Mouse (Mus musculus): ENCODE measurements at regions not wholly inside any gene's neighbourhood (a gene's known extent, or its start where the extent isn't known, plus 50 kb on each side); places are given as distances from the start of the nearest gene placed in this dataset.

DNA sequence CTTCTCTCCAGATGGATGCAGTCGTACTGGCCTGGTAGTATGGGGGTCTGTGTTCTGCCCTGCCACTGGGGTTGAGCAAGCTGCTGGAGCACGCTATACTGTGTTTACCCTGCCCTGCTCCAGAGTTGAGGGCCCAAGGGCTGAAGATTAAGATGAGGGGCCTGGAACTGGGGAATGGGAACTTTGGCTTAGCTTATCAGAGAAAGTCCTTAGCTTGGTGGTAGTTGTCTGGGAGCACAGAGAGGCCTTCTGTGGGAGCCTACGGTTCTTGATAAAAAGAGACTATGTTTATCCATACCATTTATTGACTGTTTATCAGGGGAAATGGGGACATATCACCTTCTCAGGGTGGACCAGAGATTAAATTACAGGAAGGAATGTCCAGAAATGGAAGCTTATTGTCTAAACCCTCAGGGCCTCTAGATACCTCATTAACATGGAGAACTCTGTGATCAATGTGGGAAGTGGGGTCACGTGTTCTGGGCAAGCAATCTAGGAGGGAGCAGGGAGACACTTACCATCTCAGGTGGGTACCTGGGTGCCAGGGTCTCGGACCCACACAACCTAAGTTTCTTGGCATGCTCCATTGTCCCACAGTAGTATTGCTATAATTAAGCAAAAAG is 58.7 kb downstream of the Mycn start:
- no peak for ATAC-seq

DNA sequence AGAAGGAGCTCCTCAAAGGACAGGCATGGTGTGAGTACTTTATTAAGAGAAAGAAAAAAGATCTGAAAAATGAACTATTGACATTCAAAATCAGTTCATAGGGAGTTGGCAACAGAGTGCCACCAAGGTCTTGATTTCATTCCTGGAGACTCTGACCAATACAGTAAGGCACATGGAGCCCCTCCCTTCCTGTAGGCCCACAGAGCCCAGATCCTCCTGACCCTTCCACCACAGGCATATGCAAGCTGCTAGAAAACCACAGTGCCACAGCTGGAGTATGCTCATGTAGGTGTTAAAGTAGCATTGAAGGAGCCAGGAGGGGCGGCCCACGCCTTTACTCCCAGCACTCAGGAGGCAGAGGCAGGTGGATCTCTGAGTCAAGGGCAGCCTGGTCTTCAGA is 63.7 kb downstream of the Mycn start:
- ATAC-seq: no peak

DNA sequence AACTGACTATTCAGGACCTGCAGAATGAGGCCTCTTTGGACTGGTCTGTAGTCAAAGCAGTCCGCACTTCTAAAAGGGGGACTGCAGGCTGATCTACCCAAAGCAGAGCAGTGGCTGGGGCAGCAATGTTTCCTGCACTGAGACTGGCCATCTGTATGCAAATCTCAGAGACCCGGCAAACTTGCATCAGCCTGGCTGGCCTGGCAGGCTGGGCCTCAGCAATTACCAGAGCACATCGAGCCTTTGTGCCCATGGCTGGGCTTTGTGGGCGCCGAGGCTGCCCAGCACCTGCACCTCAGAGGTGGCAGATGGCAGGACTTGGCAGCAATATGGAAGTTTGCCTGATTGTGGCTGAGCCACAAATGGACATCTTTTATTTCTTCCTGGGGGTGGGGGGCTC is 64.2 kb downstream of the Mycn start:
- ATAC-seq: no peak

DNA sequence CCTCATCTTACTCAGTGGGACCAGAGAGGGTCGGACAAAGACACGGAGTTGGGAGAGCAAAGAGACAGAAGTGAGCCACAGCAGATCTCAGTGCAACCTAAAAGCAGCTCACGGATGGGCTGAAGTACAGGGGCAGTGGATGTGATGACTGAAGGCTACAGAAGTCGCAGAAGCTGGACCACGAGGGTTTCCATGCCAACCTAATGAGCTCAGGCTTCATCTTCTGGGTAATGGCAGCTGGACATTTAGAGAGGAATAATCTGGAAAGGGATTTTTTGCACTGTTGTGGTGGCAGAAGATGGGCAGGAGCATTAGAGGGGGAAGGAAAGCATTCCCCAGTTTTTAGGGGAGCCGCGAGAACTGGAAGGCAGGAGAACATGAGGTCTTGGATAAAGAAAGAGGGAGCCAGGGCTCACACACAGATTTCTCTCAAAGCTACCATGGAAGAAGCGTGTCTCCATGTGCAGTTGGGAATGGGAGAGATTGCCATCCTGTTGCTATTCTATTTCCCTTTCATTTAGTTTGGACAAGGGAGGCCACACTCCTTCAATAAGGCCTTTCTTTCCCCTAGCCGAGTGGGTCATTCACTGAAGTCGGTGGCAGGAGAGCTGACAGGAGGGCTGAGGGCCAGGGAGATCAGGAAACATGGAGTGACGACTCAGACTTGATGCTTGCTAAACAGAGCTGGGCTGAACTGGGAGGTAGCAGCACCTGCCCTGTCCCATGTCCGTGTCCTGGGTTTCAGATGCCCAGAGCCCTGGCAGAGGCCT is 65.6 kb downstream of the Mycn start:
- ATAC-seq: no peak

DNA sequence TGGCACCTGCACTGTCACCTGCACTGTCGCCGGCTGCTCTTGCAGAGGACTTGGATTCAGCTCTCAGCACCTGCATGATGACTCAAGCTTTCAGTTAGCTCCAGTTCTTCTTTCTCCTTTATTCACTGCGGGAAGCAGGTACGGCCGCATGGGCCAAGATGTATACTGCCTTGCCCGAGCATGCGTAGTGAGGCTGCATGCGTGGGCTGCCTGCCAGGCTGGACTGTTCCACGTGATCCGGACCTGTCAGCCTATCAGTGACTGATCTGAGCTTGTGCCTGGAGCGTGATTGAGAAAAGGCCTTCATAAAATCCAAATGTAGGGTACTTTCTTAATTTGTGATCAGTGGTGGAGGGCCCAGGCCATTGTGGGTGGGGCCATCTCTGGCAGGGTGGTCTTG is 68.2 kb downstream of the Mycn start:
- ATAC-seq: no peak

DNA sequence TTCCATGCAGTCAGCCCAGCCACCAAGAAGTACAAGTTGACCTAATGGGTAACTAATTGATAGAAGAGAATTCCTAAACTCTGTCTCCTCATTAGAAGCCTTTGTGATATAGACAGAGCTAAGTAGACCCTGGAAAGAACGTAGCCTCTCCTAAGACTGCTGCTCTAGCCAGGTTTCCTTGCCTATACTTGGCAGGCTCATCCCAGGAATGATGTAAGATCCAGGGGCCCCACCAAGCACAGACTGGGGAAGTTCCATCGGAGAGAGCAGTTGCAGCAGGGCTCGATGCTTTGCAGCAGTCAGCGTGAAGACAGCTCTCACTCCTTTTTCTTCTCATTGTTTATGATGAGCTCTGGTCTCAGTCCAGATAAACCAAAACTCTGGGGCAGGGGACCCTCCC is 68.7 kb downstream of the Mycn start:
- no peak for ATAC-seq

DNA sequence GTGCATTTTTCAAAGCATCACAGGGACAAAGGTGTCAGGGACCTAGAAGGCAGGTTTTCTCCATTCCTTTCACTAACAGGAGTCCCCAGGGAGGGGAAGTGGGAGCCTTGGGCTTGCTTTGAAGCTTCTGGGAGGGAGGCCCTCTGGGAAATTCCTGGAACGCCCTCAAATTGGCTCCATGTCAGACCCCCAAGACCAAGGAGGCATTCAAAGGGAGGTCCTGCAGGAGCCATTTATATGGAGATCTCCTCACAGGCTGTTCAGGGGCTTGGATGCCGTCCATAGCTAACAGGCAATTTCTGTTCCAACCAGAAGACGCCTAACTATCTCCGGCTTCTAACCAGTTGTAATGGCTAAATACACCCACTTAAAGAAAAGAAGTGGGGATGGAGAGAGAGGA is 70.4 kb downstream of the Mycn start:
- no peak for ATAC-seq

DNA sequence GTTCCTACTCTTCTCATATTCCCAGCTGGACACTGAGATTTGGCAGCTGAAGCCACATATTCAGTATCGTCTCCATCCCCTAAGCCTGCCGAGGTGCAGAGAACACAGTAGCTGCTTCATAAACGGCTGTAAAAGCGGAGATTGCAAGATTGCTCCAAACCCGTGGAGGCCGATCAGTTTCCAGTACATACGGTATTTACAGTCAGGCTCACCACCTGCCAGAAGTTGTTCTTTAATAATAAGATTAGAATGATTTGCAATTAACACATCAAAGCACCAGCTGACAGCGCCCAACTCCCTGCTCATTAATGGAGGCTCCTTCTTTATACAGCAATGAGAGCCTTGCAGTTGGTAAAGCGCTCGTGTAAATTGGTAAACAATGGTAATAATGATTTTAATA is 75.1 kb downstream of the Mycn start:
- no peak for ATAC-seq

DNA sequence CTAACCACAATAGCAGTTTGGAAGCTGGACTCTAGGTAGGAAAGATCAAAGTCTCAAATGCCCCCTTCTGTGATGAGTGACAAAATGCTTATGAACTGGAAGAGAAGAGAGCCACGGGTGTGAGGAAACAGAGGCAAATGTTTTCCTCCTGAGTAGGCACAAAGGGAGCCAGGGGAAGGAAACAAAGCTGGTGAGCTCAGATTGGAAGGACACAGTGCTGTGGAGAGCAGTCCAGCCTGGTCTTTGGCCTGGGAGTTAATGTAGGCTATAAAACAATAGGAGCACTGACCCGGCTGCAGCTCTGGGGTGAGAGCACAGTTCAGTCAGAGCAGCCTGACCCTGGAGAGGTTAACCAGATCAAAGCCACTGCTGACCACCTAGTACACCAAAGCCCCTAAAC is 91.0 kb downstream of the Mycn start:
- ATAC-seq: no peak

DNA sequence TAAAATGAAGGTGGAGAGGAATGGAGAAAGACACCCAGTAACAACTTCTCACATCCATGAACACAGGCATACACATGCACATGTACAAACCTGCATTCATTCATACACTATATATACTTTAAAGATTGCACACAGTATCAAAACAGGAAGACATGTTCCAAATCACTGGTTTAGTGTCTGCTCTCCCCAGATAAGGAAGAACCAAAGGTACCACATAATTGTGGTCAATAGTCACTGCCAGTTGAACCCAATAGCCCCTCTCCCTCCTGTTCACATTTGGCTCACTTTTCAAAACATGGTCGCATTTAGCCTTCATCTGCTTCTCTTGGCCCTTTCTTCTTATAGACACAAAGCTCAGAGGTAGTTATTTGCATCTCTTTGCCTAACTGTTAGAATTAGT is 95.0 kb downstream of the Mycn start:
- ATAC-seq: no peak

DNA sequence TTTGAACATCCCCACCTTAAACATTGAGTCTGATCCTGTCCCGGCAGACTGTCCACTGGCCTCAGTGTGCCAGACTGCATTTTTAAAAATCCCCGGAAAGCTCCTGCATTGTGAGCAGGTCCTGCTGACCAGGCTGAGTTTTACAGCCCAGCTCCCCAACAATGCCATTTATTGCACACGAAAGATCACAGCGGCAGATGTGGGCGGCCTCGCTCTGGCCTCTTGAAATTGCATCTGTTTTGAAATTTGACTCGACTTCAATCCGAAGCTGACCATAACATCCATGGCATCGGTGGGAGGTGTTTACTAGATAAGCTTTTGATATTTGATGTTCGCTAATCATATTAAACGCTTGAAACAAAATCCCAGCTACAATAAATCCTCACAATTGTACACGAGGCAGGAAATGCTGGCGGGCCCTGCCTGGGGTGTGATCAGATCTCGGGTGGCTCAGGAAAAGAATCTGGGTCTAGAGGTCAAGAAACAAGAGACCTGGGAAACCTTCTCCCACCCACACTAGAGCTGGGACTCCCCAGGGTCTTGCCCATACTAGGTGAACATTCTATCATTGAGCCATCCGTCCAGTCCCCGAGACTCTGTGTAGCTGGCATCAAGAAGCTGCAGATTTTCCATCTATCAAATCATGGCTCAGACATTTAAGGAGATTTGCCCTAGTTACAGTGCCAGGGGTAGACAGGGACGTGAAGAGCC is 99.3 kb downstream of the Mycn start:
- no peak for ATAC-seq

DNA sequence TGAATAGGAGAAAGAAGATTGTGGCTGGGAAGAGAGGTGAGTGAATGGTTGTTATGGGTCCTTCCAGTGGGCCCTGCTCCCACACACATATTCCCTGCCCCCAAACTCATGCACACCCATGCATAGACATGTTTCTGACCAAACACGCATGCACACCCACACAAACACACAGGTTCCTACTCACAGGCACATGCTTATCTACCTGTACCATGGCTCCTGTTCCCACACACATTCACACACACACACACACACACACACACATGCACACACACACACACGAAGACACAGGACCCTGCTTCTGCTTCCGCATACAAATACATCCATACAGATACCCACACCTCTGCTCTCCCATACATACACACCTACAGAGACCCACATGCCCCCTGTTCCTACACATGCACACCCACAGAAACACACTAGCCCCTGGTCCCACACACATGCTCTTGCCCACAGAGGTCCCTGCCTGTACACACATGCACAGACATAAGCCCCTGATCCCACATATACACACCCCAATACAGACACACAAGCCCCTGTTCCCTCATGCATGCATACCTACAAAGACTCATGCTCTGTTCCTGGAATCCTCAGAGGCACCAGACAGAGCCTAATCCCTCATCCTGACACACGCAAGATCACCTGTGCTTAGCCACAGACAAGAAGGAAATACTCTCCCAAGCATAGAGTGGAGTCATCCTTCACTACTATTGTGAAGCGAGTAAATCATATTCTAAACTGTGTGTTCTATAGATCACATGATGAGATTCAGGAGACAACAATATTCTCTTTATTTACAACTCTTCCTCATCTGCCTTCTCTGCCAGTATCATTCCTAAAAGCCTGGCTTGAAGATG is 100.1 kb downstream of the Mycn start:
- no peak for ATAC-seq

DNA sequence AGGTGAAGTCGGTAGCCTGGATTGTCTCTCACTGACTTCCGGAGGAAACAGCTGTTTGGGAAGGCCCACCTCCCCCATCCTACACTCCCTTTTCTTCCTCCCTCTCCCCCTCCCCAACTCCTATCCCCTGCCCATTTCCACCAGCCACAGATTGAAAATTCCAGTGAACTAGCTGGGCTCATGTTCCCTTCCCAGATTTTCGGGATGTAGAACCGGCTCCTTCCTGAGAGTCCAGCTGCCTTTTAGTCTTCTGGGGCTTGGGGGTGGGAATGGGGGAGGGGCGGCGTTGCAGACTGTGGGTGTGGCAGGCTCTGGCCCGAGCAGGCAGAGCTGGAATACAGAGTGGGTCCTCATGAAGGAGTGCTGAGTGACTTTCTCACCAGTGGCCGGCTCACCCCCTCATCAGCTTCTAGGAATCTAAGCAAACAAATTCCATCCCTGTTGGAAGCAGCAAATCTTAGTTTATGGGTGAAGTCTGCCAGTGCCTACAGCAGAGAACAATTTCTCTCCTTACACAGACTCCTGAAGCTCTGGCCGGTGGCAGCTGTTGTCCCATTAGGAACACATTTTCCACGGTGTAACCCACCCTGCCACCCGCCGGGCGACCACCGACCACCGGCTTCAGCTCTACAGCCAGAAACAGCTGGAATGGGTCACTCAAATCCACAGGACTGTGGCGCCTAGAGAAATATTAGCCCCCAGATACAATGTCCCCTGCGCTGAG is 100.9 kb downstream of the Mycn start:
- ATAC-seq: no peak

DNA sequence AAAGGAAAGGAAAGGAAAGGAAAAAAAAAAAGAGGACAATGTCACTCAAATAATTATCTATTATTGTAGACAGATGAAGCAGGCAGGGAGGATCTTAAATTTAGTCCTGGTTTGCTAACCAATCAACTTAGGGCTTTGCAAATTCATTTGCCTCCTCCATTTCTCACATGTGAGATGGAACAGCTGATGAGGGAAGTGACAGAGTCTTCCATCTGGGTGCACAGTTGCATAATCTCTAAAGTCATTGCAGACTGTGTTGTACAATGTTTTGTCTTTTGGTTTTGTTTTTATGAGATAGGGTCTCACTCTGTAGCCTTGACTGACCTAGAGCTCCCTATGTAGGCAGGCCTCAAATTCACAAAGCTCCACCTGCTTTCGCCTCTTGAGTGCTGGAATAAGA is 103.9 kb downstream of the Mycn start:
- no peak for ATAC-seq

DNA sequence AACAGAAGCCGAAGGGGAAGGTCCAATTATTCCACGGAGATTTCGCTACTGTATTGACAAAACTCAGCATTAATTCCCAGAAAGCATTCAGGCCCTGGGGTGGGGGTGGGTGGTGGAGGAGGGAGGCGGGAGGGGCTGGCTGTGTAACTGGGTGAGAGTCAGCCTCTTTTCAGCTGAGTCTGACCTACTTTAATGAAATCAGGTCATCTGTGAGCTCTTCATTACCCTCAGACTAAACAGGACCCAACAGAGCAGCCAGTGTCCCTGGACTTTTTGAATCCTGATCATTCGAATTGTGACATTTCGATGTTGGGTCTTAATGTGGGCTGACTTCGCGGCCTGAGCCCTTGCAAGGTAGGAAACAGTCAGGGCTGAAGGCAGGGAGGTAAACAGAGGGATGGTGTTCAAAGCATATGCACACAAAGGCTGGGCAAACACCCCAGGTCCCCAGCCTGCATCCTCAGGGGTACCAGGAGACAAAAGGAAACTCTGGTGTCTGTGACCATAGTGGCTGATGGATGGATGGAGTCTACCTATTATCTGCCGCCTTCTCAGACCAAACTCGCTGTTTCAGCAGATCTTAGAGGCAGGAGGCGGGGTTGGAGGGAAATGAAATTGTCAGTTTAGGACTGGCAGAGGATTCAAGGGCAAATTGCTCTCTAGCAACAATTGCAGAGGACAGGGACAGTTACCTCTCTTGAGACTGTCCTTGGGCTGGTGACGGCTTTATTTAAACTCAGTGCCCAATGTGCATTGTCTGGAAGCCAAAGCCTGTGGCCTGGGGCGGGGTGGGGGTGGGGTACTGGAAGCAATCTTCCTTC is 113.7 kb downstream of the Mycn start:
- ATAC-seq: no peak

DNA sequence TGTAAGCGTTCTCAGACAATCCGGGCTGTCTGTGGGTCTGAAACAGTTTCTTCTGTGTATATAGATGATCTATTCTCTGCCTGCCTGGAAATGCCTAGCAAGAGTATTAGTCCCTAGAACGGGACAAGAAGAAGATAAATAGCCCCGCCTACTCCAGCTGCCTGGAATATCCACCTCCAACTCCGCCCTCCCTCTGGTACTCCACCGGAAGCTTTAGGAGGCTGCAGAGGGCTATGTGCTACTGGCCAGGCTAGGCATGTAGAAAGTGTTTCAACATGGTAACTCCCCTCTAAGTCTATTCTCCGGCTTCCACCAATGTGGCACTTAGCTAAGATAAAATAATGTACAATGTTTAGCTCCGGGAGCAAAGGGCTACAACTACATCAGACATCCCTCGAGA is 114.3 kb downstream of the Mycn start:
- no peak for ATAC-seq

DNA sequence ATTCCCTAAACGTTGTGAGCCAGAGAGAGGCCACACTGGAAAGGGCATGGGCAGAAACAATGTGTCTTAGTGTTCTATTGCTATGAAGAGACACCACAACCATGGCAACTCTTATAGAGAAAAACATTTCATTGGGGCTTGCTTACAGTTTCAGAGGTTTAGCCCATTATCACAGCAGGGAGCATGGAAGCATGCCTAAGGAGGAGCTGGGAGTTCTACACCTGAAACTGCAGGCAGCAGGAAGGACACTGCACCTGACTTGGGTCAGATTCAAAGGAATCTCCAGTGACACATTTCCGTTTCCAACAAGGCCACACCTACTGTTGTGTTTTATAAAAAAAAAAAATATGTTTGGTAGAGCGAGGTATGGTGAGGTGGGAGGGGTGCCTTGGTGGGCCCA is 115.3 kb downstream of the Mycn start:
- ATAC-seq: no peak

DNA sequence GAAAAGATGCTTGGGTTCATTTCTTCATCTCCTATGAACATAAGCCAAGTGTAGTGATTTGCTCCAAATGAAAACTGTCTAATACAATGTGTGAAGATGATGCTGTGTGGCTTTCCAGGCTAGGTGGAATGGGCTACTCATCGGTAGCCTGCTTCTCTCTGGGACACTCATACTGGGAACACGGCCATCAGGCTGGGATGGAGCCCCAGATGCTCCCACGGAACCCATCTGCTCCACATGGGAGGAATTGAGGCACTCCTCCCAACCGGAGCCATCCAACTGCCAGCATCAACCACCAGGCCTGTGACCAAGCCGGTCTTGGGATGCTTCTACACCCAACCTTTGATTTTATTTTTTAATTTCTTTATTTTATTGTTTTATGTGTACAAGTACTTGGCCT is 115.9 kb downstream of the Mycn start:
- ATAC-seq: no peak

DNA sequence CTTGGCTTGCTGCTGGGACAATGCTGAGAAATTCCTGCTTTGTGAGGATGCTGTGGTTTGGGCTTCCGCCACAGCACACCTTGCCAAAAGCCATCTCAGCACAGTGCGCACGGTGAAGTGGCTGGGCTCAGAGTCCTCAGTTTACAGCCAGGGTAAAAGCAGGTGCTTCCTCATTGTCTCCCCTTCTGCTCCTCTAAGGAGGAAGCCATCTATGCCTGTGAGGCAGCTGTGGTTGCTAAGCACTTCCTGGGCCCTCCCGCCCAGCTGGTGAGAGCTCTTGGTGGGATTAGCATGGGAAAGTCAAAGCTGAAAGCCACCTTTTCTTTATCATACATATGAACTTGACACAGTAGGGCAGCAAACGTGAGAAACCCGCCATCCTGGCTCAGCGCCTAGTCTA is 120.2 kb downstream of the Mycn start:
- ATAC-seq: no peak

DNA sequence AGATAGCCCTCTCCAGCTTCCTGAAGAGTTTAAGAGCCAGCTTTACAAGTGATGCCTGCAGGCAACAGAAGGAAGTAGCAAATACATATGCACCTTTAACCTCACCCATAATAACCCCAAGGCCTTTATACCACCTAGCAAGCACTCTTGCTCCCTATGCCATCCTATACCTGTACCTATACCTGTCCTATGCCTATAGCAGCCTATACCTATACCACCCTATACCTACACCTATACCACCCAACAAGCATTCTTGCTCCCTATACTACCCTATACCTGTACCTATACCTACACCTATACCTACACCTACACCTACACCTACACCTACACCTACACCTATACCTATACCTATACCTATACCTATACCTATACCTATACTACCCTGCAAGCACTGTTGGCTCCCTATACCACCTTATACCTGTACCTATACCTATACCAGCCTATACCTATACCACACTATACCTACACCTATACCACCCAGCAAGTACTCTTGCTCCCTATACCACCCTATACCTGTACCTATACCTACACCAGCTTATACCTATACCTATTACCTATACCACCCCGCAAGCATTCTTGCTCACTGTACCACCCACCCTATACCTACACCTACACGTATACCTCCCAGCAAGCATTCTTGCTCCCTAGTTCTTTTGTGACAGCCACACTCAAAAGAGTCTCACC is 120.9 kb downstream of the Mycn start:
- ATAC-seq: no peak

DNA sequence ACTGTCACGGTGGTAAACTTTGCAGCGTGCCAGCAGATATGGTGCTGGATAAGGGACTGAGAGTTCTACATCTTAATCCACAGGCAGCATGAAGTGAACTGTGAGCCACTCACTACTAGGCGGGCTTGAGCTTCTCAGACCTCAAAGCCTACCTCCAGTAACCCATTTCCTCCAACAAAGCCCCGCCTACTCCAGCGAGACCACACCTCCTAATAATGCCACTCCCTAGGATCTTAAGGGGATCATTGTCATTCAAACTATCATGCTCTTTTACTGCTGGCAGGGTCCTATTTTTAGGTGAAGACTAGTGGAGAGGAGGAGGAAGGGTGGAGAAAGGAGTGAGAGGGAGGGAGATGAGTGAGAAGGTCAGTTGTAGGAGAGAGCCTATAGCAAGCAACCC is 122.0 kb downstream of the Mycn start:
- no peak for ATAC-seq
